Mouse (Mus musculus): Measurements from ENCODE around the gene Gli2. TPM values are rescaled to one million over a fixed set of nuclear protein-coding genes. Genes with fewer than 3 reads are reported as not detected.

Gene Gli2
- polyA plus RNA-seq, 1 experiment from 2014 or later = 11.6 TPM

- DNase-seq (ENCODE audit: low spot score) = peak; percentile 58
- H3K9ac ChIP-seq (ENCODE audit: low read length) = no peak overlapping the region
- no peaks in the 10 kb centered on the region for H3K36me3 ChIP-seq (ENCODE audit: control insufficient read depth, insufficient read depth, low read length)
- H3K27ac ChIP-seq (ENCODE audit: low read depth) = no peak overlapping the region
- peaks cover 28% of the 10 kb centered on the region for H3K4me1 ChIP-seq (replicated peaks; ENCODE audit: control insufficient read depth, insufficient read depth, low read length)
- H3K27me3 ChIP-seq (replicated peaks; ENCODE audit: control insufficient read depth, insufficient read depth, low read length) = peaks cover 16% of the 10 kb centered on the region
- ATAC-seq (replicated peaks; ENCODE audit: low FRiP score, low TSS enrichment, low read depth) = no peak
- no peaks in the 10 kb centered on the region for H3K9me3 ChIP-seq (ENCODE audit: control insufficient read depth, low read length)
- peak overlapping the region; percentile 3; the same call in 1 of the 2 replicates for H3K4me3 ChIP-seq (ENCODE audit: low read depth, low read length)
- 17% methylated on average over 6 of the region's 6 CpGs for WGBS
- H3K4me2 ChIP-seq (ENCODE audit: low read length) = peak overlapping the region; percentile 64
Observed at GRCm38 (mm10) chr1:119048547-119048946, 4.9 kb downstream of the Gli2 start.

GRCm38 (mm10) chr1:119047462-119048371, 5.7 kb downstream of the Gli2 start:
- Histone ChIP-seq H3K27me3 (replicated peaks; ENCODE audit: control insufficient read depth, insufficient read depth, low read length) (peaks cover 16% of the 10 kb centered on the region), H3K9me3 (ENCODE audit: control insufficient read depth, low read length) (no peaks in the 10 kb centered on the region), H3K4me2 (ENCODE audit: low read length) (peak overlapping the region; percentile 64), H3K9ac (ENCODE audit: low read length) (peak overlapping the region; percentile 62), H3K4me1 (replicated peaks; ENCODE audit: control insufficient read depth, insufficient read depth, low read length) (peaks cover 28% of the 10 kb centered on the region), H3K4me3 (ENCODE audit: low read depth, low read length) (peak overlapping the region; percentile 34), H3K27ac (ENCODE audit: low read depth) (peak overlapping the region; percentile 81), H3K36me3 (ENCODE audit: control insufficient read depth, insufficient read depth, low read length) (no peaks in the 10 kb centered on the region)
- peak; percentile 80 for DNase-seq (ENCODE audit: low spot score)
- WGBS = 2% methylated on average over 57 of the region's 61 CpGs
- peak; percentile 57; the same call in 1 of the 2 replicates for ATAC-seq (replicated peaks; ENCODE audit: low FRiP score, low TSS enrichment, low read depth)

GRCm38 (mm10) chr1:119038436-119038835, 15.0 kb downstream of the Gli2 start:
- H3K36me3 ChIP-seq (ENCODE audit: control insufficient read depth, insufficient read depth, low read length) = no peaks in the 10 kb centered on the region
- ATAC-seq (replicated peaks; ENCODE audit: low FRiP score, low TSS enrichment, low read depth) = no peak
- no peak overlapping the region for H3K27ac ChIP-seq (ENCODE audit: low read depth)
- no peaks in the 10 kb centered on the region for H3K27me3 ChIP-seq (replicated peaks; ENCODE audit: control insufficient read depth, insufficient read depth, low read length)
- H3K4me3 ChIP-seq (ENCODE audit: low read depth, low read length) = no peak overlapping the region
- WGBS = 54% methylated on average over 1 of the region's 1 CpGs
- peaks cover 30% of the 10 kb centered on the region for H3K4me1 ChIP-seq (replicated peaks; ENCODE audit: control insufficient read depth, insufficient read depth, low read length)
- H3K9ac ChIP-seq (ENCODE audit: low read length) = no peak overlapping the region
- no peak overlapping the region for H3K4me2 ChIP-seq (ENCODE audit: low read length)
- no peaks in the 10 kb centered on the region for H3K9me3 ChIP-seq (ENCODE audit: control insufficient read depth, low read length)
- no peak for DNase-seq (ENCODE audit: low spot score)

- Histone ChIP-seq H3K4me3 (ENCODE audit: low read depth, low read length) (no peak overlapping the region), H3K27ac (ENCODE audit: low read depth) (peak overlapping the region; percentile 69), H3K27me3 (replicated peaks; ENCODE audit: control insufficient read depth, insufficient read depth, low read length) (no peaks in the 10 kb centered on the region), H3K9ac (ENCODE audit: low read length) (no peak overlapping the region), H3K36me3 (ENCODE audit: control insufficient read depth, insufficient read depth, low read length) (no peaks in the 10 kb centered on the region), H3K4me1 (replicated peaks; ENCODE audit: control insufficient read depth, insufficient read depth, low read length) (peaks cover 42% of the 10 kb centered on the region), H3K9me3 (ENCODE audit: control insufficient read depth, low read length) (no peaks in the 10 kb centered on the region), H3K4me2 (ENCODE audit: low read length) (no peak overlapping the region)
- DNase-seq (ENCODE audit: low spot score) (no peak), ATAC-seq (replicated peaks; ENCODE audit: low FRiP score, low TSS enrichment, low read depth) (no peak)
- 73% methylated on average over 8 of the region's 8 CpGs for whole genome bisulfite sequencing
Observed at GRCm38 (mm10) chr1:119035931-119036330, 17.5 kb downstream of the Gli2 start.

GRCm38 (mm10) chr1:119035301-119035700, 18.1 kb downstream of the Gli2 start:
- no peaks in the 10 kb centered on the region for H3K9me3 ChIP-seq (ENCODE audit: control insufficient read depth, low read length)
- no peak overlapping the region for H3K4me3 ChIP-seq (ENCODE audit: low read depth, low read length)
- peak overlapping the region; percentile 96 for H3K27ac ChIP-seq (ENCODE audit: low read depth)
- H3K9ac ChIP-seq (ENCODE audit: low read length) = peak overlapping the region; percentile 13; the same call in 1 of the 2 replicates
- peaks cover 42% of the 10 kb centered on the region for H3K4me1 ChIP-seq (replicated peaks; ENCODE audit: control insufficient read depth, insufficient read depth, low read length)
- WGBS = 32% methylated on average over 9 of the region's 9 CpGs
- no peaks in the 10 kb centered on the region for H3K36me3 ChIP-seq (ENCODE audit: control insufficient read depth, insufficient read depth, low read length)
- peak overlapping the region; percentile 36 for H3K4me2 ChIP-seq (ENCODE audit: low read length)
- DNase-seq (ENCODE audit: low spot score) (peak; percentile 67), ATAC-seq (replicated peaks; ENCODE audit: low FRiP score, low TSS enrichment, low read depth) (no peak; the same call in 1 of the 2 replicates)
- H3K27me3 ChIP-seq (replicated peaks; ENCODE audit: control insufficient read depth, insufficient read depth, low read length) = no peaks in the 10 kb centered on the region

- no peak for DNase-seq (ENCODE audit: low spot score)
- H3K9me3 ChIP-seq (ENCODE audit: control insufficient read depth, low read length) = no peaks in the 10 kb centered on the region
- H3K36me3 ChIP-seq (ENCODE audit: control insufficient read depth, insufficient read depth, low read length) = no peaks in the 10 kb centered on the region
- H3K4me1 ChIP-seq (replicated peaks; ENCODE audit: control insufficient read depth, insufficient read depth, low read length) = peaks cover 42% of the 10 kb centered on the region
- H3K27me3 ChIP-seq (replicated peaks; ENCODE audit: control insufficient read depth, insufficient read depth, low read length) = no peaks in the 10 kb centered on the region
- 22% methylated on average over 13 of the region's 13 CpGs for WGBS
- peak overlapping the region; percentile 16; the same call in 1 of the 2 replicates for H3K9ac ChIP-seq (ENCODE audit: low read length)
- H3K4me3 ChIP-seq (ENCODE audit: low read depth, low read length) = no peak overlapping the region
- H3K4me2 ChIP-seq (ENCODE audit: low read length) = peak overlapping the region; percentile 36
- ATAC-seq (replicated peaks; ENCODE audit: low FRiP score, low TSS enrichment, low read depth) = no peak
- peak overlapping the region; percentile 96 for H3K27ac ChIP-seq (ENCODE audit: low read depth)
Observed at GRCm38 (mm10) chr1:119034163-119034705, 19.2 kb downstream of the Gli2 start.

GRCm38 (mm10) chr1:119033450-119034162, 19.8 kb downstream of the Gli2 start:
- WGBS = 36% methylated on average over 3 of the region's 3 CpGs
- peaks cover 42% of the 10 kb centered on the region for H3K4me1 ChIP-seq (replicated peaks; ENCODE audit: control insufficient read depth, insufficient read depth, low read length)
- peak overlapping the region; percentile 96 for H3K27ac ChIP-seq (ENCODE audit: low read depth)
- no peaks in the 10 kb centered on the region for H3K27me3 ChIP-seq (replicated peaks; ENCODE audit: control insufficient read depth, insufficient read depth, low read length)
- H3K36me3 ChIP-seq (ENCODE audit: control insufficient read depth, insufficient read depth, low read length) = no peaks in the 10 kb centered on the region
- peak; percentile 87 for DNase-seq (ENCODE audit: low spot score)
- H3K9ac ChIP-seq (ENCODE audit: low read length) = 0 out of 2 replicates have a peak overlapping the region, but pooled peaks have one; percentile 29
- peak overlapping the region; percentile 36 for H3K4me2 ChIP-seq (ENCODE audit: low read length)
- no peaks in the 10 kb centered on the region for H3K9me3 ChIP-seq (ENCODE audit: control insufficient read depth, low read length)
- peak; percentile 91 for ATAC-seq (replicated peaks; ENCODE audit: low FRiP score, low TSS enrichment, low read depth)
- H3K4me3 ChIP-seq (ENCODE audit: low read depth, low read length) = no peak overlapping the region

GRCm38 (mm10) chr1:119031185-119031584, 22.2 kb downstream of the Gli2 start:
- H3K4me1 ChIP-seq (replicated peaks; ENCODE audit: control insufficient read depth, insufficient read depth, low read length) = peaks cover 44% of the 10 kb centered on the region
- H3K36me3 ChIP-seq (ENCODE audit: control insufficient read depth, insufficient read depth, low read length) = no peaks in the 10 kb centered on the region
- H3K27ac ChIP-seq (ENCODE audit: low read depth) = no peak overlapping the region
- DNase-seq (ENCODE audit: low spot score) (no peak), ATAC-seq (replicated peaks; ENCODE audit: low FRiP score, low TSS enrichment, low read depth) (no peak)
- no peak overlapping the region for H3K4me2 ChIP-seq (ENCODE audit: low read length)
- H3K4me3 ChIP-seq (ENCODE audit: low read depth, low read length) = no peak overlapping the region
- H3K27me3 ChIP-seq (replicated peaks; ENCODE audit: control insufficient read depth, insufficient read depth, low read length) = no peaks in the 10 kb centered on the region
- H3K9ac ChIP-seq (ENCODE audit: low read length) = no peak overlapping the region
- no peaks in the 10 kb centered on the region for H3K9me3 ChIP-seq (ENCODE audit: control insufficient read depth, low read length)
- 61% methylated on average over 6 of the region's 6 CpGs for WGBS

Measured in intestine, embryonic 14.5 days (tissue).